Mouse (Mus musculus) hindlimb bud, embryonic 11.5 days (tissue): ENCODE results near the gene Actrt3.

Source experiments
- DNase-seq: peaks from one replicate; pipeline ENCODE4 v3.0.0-alpha.2; 2012; ENCODE audit warnings: low read depth, low spot score; ENCODE audit errors: extremely low spot score

Gene Actrt3

GRCm38 (mm10) chr3:30599711-30600545, at the start of gene Actrt3:
Gene Actrt3, minus strand, starts transcription at chr3:30599939.
- no peak for DNase-seq

GRCm38 (mm10) chr3:30648466-30648865, 48.7 kb upstream of the Actrt3 start:
- DNase-seq = no peak

GRCm38 (mm10) chr3:30647440-30648090, 47.8 kb upstream of the Actrt3 start, which contains the start of gene Lrrc34:
Gene Lrrc34, minus strand, starts transcription at chr3:30647869.
- no peak for DNase-seq

DNA sequence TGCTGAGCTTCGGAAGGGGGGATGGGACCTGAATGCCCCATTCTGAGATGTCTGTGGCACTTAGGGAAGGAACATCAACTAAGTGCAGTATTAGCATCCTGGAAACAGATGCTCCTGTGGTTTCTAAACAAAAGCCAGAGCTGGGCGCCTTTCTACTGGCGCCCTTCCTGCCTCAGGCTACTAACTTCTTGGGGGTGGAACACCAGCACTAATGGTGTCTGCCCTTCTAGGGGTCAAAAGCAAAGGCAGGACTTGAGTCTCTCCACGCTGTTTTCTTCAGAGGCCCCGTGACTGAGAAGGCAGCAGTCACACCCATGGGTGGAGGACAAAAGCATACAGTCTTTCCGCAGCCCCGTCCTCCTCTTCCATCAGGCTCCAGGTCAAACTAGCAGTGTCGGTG, 47.0 kb upstream of the Actrt3 start:
- DNase-seq = no peak

DNA sequence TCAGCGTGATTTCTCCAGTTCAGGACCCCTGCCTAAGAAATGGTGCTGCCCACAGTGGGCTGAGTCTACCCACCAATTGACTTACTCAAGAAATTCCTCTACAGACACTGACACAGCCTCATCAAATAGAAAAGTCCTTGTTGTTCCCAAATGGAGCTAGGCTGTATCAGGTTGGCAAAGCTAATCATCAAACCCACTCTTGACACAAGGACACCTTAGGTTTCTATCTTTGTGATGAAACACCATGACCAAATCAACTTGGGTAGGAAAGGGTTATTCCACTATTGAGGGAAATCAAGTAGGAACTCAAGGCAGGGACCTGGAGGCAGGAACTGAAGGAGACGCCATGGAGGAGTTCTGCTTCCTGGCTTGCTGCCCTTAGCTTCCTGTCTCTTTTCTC, 44.5 kb upstream of the Actrt3 start, which contains the start of gene Lrriq4:
Lrriq4 (plus strand) TSS at position 301 of the 400 bp plus-strand sequence.
- DNase-seq = no peak

DNA sequence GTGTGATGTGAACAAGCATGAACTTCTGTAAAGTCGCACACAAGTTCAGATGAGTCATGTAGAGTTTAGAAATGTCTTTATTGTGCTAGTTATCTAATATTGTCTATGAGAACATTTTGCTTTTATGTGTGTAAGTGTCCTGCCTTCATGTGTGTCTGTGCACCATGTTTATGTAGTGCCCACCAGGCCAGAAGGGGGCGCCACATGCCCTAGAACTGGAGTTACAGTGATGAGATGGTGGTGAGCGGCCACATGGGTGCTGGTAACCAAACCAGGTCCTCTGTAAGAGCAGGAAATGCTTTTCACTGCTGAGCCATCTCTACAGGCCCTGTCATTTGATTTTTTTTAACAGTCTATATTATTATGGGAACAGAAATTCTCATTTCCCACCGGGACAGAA, 35.9 kb upstream of the Actrt3 start:
- no peak for DNase-seq

GRCm38 (mm10) chr3:30633681-30634080, 33.9 kb upstream of the Actrt3 start:
- DNase-seq = no peak

DNA sequence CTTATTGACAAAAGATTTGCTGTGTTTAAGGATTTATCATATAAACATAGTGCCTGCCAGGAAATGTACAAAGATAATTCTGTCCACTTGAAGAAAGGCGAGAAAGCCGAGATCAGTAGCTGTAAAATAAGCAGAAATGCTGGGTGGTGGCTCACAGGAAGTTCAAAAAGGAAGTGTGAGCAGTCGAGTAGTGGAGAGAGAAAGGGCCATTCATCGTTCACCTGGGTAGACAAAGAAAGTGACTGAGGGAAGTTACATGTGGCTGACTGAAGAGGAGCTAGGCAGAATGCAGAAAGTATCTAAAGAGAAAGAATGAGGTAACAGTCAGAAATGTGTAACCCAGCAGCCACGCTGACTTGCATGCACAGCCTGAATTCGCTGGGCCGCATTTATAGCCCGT, 20.4 kb upstream of the Actrt3 start:
- no peak for DNase-seq

DNA sequence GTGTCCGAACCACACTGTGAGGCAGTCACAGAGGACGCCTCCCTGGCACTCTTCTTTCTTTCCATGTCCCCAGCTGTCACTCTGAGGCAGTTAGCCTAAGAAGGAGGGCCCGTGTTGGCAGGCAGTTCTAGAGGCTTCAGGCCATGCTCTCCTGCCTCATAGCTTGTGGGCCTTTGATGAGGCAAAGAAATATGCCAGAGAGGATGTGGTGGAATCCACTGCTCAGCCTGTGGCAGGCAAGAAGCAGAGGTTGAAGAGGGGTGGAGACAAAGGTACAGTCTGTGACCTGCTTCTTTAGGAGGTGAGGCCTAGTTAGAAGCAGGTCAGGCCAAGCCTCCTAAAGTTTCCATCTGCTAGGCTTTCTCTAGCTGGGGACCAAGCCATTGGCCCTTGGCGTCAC, 11.2 kb upstream of the Actrt3 start:
- no peak for DNase-seq

- DNase-seq = no peak
Observed at GRCm38 (mm10) chr3:30608999-30609398, 9.3 kb upstream of the Actrt3 start.

GRCm38 (mm10) chr3:30603256-30603655, 3.5 kb upstream of the Actrt3 start:
- DNase-seq = no peak

DNA sequence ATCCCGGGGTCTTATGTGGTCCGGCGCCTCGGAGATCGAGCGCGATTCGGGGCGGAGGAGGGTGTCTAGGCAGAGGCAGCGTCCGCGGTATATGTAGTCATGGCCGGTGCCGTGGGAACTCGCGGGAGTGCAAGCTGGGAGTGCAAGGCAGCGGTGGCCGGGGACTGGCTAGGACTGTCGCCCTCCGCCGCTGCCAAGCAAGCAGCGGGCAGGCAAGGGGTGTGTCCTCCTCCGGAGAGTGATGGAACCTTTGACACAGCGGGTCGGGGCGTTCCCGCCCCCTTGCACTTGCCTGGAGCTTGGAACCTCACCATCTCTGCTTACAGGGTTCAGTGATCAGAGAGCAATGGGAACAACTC, 3.0 kb upstream of the Actrt3 start:
- DNase-seq = no peak

- peak; percentile 97 for DNase-seq
Observed at GRCm38 (mm10) chr3:30602065-30602739, 2.5 kb upstream of the Actrt3 start, which contains the start of gene Mynn. Gene Mynn, plus strand, starts transcription at chr3:30602065.

GRCm38 (mm10) chr3:30601610-30602064, 1.9 kb upstream of the Actrt3 start:
- no peak for DNase-seq

GRCm38 (mm10) chr3:30601175-30601574, 1.4 kb upstream of the Actrt3 start:
- peak; percentile 97 for DNase-seq

DNA sequence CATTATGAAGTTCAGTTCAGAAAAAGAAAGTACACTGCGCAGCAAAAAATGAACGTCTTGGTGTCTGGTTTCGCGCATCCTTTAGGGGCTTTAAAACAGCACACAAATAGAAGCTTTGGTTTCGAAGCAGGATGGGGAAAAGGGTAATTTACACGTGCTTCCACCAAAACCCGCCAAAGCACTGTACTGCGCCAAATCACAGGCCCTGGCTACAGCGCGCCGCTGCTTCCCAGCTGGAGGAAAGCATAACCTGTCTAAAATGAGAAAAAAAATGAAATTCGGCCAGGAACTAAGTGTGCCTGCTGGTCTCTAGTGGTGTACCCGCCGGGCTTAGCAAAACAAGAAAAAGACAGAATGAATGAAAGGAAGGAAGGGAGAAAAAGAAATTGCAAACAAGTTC, 978 bp upstream of the Actrt3 start:
- no peak for DNase-seq

DNA sequence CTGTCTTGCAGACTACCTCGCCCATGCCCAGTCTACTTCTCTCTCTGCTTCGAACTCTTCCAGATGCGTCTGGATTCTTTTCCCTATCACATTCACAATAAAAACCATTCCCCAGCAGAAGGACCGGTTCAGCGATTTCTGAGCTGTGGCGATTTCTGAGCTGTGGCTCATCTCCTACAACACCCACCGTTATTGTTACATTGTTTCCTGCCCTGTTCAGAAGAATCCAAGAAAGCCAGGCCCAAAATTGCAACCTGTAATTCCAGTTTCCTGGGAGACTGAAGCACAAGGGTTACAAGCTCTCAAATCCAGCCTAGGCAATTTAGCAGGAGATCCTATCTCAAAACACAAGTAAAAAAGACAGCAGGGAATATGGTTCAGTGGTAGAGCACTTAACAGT, 2.5 kb downstream of the Actrt3 start:
- no peak for DNase-seq

GRCm38 (mm10) chr3:30595111-30595832, 4.5 kb downstream of the Actrt3 start:
- DNase-seq = no peak

GRCm38 (mm10) chr3:30593719-30594485, 5.8 kb downstream of the Actrt3 start:
- DNase-seq = no peak

DNA sequence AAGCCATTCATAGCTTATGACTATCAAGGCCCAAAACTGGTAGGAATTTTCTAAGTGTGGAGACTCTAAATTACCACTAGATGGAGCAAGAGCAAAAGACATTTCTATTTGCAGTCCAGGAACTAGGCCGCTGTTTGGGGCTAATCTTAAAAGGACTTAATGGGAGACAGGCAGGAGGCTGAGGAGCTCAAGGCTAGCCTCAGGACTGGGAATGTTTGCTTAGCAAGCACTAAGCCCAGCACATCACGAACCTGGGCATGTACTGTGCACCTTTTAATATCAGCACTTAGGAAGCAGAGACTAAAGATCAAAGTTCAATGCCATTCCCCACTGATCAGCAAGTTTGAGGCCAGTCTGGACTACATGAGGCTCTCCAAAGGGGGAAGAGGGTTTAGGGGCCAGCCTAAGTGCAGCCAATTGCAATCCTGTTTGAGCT, 7.3 kb downstream of the Actrt3 start:
- peak; percentile 73 for DNase-seq
